Mouse (Mus musculus): Measurements from ENCODE around the gene Sik2. TPM values are rescaled to one million over a fixed set of nuclear protein-coding genes. Genes with fewer than 3 reads are reported as not detected.

The Sik2 gene
- total and polyA plus RNA-seq, 3 experiments: 18.7 to 72.8 (median 22.4) TPM

GRCm38 (mm10) chr9:50974631-50975030 is 34.2 kb downstream of the Sik2 start:
- Histone ChIP-seq H3K36me3 (replicated peaks) (peaks cover 32% of the 10 kb centered on the region), H3K27me3 (ENCODE audit: insufficient read depth, low read length) (no peaks in the 10 kb centered on the region), H3K9me3 (replicated peaks) (no peaks in the 10 kb centered on the region), H3K4me1 (ENCODE audit: insufficient read depth, low read depth, low read length) (no peaks in the 10 kb centered on the region), H3K4me3 (ENCODE audit: low read depth, low read length) (no peak overlapping the region)
- TF ChIP-seq GATA1 (IDR thresholded peaks at IDR 0.05; ENCODE audit: borderline replicate concordance, low read length) (no peak), TAL1 (conservative IDR thresholded peaks at IDR 0.05; ENCODE audit: low read depth, low read length) (no peak), GATA2 (IDR thresholded peaks at IDR 0.05; ENCODE audit: borderline replicate concordance, low read depth, low read length) (no peak), POLR2AphosphoS5 (IDR thresholded peaks at IDR 0.05; ENCODE audit: insufficient replicate concordance, low read depth, low read length) (no peak), CTCF (IDR thresholded peaks at IDR 0.05; ENCODE audit: low read depth, low read length) (no peak)
- ATAC-seq (ENCODE audit: extremely low read depth, insufficient number of reproducible peaks, low FRiP score, poor library complexity, severe bottlenecking) (no peak), DNase-seq (ENCODE audit: low spot score) (no peak)

GRCm38 (mm10) chr9:50970413-50970812 is 38.5 kb downstream of the Sik2 start:
- TF ChIP-seq CTCF (IDR thresholded peaks at IDR 0.05; ENCODE audit: low read depth, low read length) (no peak), POLR2AphosphoS5 (IDR thresholded peaks at IDR 0.05; ENCODE audit: insufficient replicate concordance, low read depth, low read length) (no peak), GATA2 (IDR thresholded peaks at IDR 0.05; ENCODE audit: borderline replicate concordance, low read depth, low read length) (no peak), GATA1 (IDR thresholded peaks at IDR 0.05; ENCODE audit: borderline replicate concordance, low read length) (no peak), TAL1 (conservative IDR thresholded peaks at IDR 0.05; ENCODE audit: low read depth, low read length) (no peak)
- H3K36me3 ChIP-seq (replicated peaks): peaks cover 15% of the 10 kb centered on the region
- no peaks in the 10 kb centered on the region for H3K9me3 ChIP-seq (replicated peaks)
- H3K4me3 ChIP-seq (ENCODE audit: low read depth, low read length): no peak overlapping the region
- peaks cover 9% of the 10 kb centered on the region for H3K4me1 ChIP-seq (ENCODE audit: insufficient read depth, low read depth, low read length)
- no peaks in the 10 kb centered on the region for H3K27me3 ChIP-seq (ENCODE audit: insufficient read depth, low read length)
- DNase-seq (ENCODE audit: low spot score) (no peak), ATAC-seq (ENCODE audit: extremely low read depth, insufficient number of reproducible peaks, low FRiP score, poor library complexity, severe bottlenecking) (no peak)

- H3K27me3 ChIP-seq (ENCODE audit: insufficient read depth, low read length): no peaks in the 10 kb centered on the region
- peaks cover 9% of the 10 kb centered on the region for H3K4me1 ChIP-seq (ENCODE audit: insufficient read depth, low read depth, low read length)
- DNase-seq (ENCODE audit: low spot score): no peak
- TF ChIP-seq GATA2 (IDR thresholded peaks at IDR 0.05; ENCODE audit: borderline replicate concordance, low read depth, low read length) (no peak), POLR2AphosphoS5 (IDR thresholded peaks at IDR 0.05; ENCODE audit: insufficient replicate concordance, low read depth, low read length) (no peak), GATA1 (IDR thresholded peaks at IDR 0.05; ENCODE audit: borderline replicate concordance, low read length) (no peak), CTCF (IDR thresholded peaks at IDR 0.05; ENCODE audit: low read depth, low read length) (no peak), TAL1 (conservative IDR thresholded peaks at IDR 0.05; ENCODE audit: low read depth, low read length) (no peak)
- H3K36me3 ChIP-seq (replicated peaks): peaks cover 21% of the 10 kb centered on the region
- ATAC-seq (ENCODE audit: extremely low read depth, insufficient number of reproducible peaks, low FRiP score, poor library complexity, severe bottlenecking): no peak
- H3K4me3 ChIP-seq (ENCODE audit: low read depth, low read length): no peak overlapping the region
- no peaks in the 10 kb centered on the region for H3K9me3 ChIP-seq (replicated peaks)
Measured at GRCm38 (mm10) chr9:50969266-50969665, 39.6 kb downstream of the Sik2 start.

- H3K4me3 ChIP-seq (ENCODE audit: low read depth, low read length): no peak overlapping the region
- no peak for ATAC-seq (ENCODE audit: extremely low read depth, insufficient number of reproducible peaks, low FRiP score, poor library complexity, severe bottlenecking)
- H3K4me1 ChIP-seq (ENCODE audit: insufficient read depth, low read depth, low read length): peaks cover 9% of the 10 kb centered on the region
- no peak for TF ChIP-seq GATA1 (IDR thresholded peaks at IDR 0.05; ENCODE audit: borderline replicate concordance, low read length)
- no peak for TF ChIP-seq TAL1 (conservative IDR thresholded peaks at IDR 0.05; ENCODE audit: low read depth, low read length)
- no peaks in the 10 kb centered on the region for H3K9me3 ChIP-seq (replicated peaks)
- H3K36me3 ChIP-seq (replicated peaks): peaks cover 19% of the 10 kb centered on the region
- H3K27me3 ChIP-seq (ENCODE audit: insufficient read depth, low read length): no peaks in the 10 kb centered on the region
- no peak for DNase-seq (ENCODE audit: low spot score)
Measured at GRCm38 (mm10) chr9:50966277-50966676, 42.6 kb downstream of the Sik2 start.

GRCm38 (mm10) chr9:50965392-50965791 is 43.5 kb downstream of the Sik2 start:
- no peak for TF ChIP-seq GATA1 (IDR thresholded peaks at IDR 0.05; ENCODE audit: borderline replicate concordance, low read length)
- no peak for TF ChIP-seq CTCF (IDR thresholded peaks at IDR 0.05; ENCODE audit: low read depth, low read length)
- TF ChIP-seq GATA2 (IDR thresholded peaks at IDR 0.05; ENCODE audit: borderline replicate concordance, low read depth, low read length): no peak
- TF ChIP-seq POLR2AphosphoS5 (IDR thresholded peaks at IDR 0.05; ENCODE audit: insufficient replicate concordance, low read depth, low read length): no peak
- TF ChIP-seq TAL1 (conservative IDR thresholded peaks at IDR 0.05; ENCODE audit: low read depth, low read length): no peak
- DNase-seq (ENCODE audit: low spot score) (no peak), ATAC-seq (ENCODE audit: extremely low read depth, insufficient number of reproducible peaks, low FRiP score, poor library complexity, severe bottlenecking) (no peak)
- Histone ChIP-seq H3K36me3 (replicated peaks) (peaks cover 21% of the 10 kb centered on the region), H3K4me3 (ENCODE audit: low read depth, low read length) (no peak overlapping the region), H3K4me1 (ENCODE audit: insufficient read depth, low read depth, low read length) (peaks cover 9% of the 10 kb centered on the region), H3K9me3 (replicated peaks) (no peaks in the 10 kb centered on the region), H3K27me3 (ENCODE audit: insufficient read depth, low read length) (no peaks in the 10 kb centered on the region)

GRCm38 (mm10) chr9:50964911-50965310 is 44.0 kb downstream of the Sik2 start:
- no peaks in the 10 kb centered on the region for H3K9me3 ChIP-seq (replicated peaks)
- H3K4me1 ChIP-seq (ENCODE audit: insufficient read depth, low read depth, low read length): peaks cover 9% of the 10 kb centered on the region
- H3K36me3 ChIP-seq (replicated peaks): peaks cover 23% of the 10 kb centered on the region
- no peak overlapping the region for H3K4me3 ChIP-seq (ENCODE audit: low read depth, low read length)
- DNase-seq (ENCODE audit: low spot score) (no peak), ATAC-seq (ENCODE audit: extremely low read depth, insufficient number of reproducible peaks, low FRiP score, poor library complexity, severe bottlenecking) (no peak)
- no peaks in the 10 kb centered on the region for H3K27me3 ChIP-seq (ENCODE audit: insufficient read depth, low read length)
- TF ChIP-seq GATA1 (IDR thresholded peaks at IDR 0.05; ENCODE audit: borderline replicate concordance, low read length) (no peak), POLR2AphosphoS5 (IDR thresholded peaks at IDR 0.05; ENCODE audit: insufficient replicate concordance, low read depth, low read length) (no peak), CTCF (IDR thresholded peaks at IDR 0.05; ENCODE audit: low read depth, low read length) (no peak), GATA2 (IDR thresholded peaks at IDR 0.05; ENCODE audit: borderline replicate concordance, low read depth, low read length) (no peak), TAL1 (conservative IDR thresholded peaks at IDR 0.05; ENCODE audit: low read depth, low read length) (no peak)
